Mouse (Mus musculus) right cerebral cortex, postnatal 4 days (tissue): Measurements from ENCODE around the gene Alyref2.
"Not testable (repeated sequence)": the region's sequence is repeated elsewhere in the genome, so short reads cannot be mapped to it uniquely, and the experiment has no call there.

Source experiments
- DNase-seq: peaks from one replicate; pipeline ENCODE4 v3.0.0-alpha.2; 2022

The Alyref2 gene

DNA sequence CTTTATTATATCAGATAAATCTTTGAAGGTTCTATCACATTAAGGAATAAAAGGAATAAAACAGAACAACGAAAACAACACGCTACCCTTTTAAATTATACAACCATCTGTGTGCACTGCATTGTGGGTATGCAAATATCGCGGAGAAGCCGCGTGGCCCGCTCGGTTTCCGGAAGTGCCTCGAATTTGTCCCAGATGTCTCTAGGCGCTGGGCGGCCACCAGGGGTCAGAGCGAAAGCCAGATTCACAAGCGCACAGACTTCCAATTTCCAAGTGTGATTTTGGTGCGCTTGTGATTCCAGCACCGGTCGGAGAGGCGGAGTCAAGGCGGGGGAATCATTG, at the start of gene Alyref2:
Gene Alyref2 (plus strand): TSS at position 229 of the 342 bp plus-strand sequence.
- peak; percentile 92 for DNase-seq

DNA sequence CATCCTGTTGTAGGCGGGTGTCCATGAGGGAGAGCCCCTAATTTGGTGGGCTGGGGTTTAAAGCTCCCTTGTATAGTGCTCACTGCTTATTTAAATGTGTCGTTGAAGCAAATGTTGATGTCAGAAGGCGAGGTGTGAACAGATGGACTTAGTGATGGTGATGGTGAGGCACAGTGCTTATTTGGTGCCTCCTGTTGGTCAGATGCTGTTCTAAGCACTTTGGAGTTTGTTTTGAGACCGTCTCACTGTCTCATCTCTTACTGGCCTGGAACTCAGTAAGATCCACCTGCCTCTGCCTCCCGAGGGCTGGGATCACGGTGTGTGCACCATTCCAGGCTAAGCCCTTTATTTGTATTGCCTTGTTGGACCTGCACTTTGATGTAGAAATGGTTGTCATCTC, 48.4 kb upstream of the Alyref2 start:
- no peak for DNase-seq

DNA sequence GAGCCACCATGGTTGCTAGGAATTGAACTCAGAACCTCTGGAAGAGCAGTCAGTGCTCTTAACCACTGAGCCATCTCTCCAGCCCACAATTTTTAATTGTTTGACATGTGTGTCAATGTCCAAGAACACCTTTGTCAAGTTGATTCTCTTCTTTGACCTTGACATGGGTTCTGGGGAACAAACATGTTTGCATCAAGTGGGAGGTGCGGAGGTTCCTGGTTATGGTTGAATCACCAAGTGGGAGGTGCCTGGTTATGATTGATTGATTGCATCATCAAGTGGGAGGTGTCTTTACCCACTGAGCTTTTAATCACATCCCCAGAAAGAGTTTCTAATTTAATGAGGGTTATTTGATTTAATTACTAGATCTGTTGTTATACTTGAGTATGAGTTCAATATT, 45.7 kb upstream of the Alyref2 start:
- DNase-seq: no peak

- DNase-seq: no peak
Observed at GRCm38 (mm10) chr1:171459791-171460190, 43.5 kb upstream of the Alyref2 start.

DNA sequence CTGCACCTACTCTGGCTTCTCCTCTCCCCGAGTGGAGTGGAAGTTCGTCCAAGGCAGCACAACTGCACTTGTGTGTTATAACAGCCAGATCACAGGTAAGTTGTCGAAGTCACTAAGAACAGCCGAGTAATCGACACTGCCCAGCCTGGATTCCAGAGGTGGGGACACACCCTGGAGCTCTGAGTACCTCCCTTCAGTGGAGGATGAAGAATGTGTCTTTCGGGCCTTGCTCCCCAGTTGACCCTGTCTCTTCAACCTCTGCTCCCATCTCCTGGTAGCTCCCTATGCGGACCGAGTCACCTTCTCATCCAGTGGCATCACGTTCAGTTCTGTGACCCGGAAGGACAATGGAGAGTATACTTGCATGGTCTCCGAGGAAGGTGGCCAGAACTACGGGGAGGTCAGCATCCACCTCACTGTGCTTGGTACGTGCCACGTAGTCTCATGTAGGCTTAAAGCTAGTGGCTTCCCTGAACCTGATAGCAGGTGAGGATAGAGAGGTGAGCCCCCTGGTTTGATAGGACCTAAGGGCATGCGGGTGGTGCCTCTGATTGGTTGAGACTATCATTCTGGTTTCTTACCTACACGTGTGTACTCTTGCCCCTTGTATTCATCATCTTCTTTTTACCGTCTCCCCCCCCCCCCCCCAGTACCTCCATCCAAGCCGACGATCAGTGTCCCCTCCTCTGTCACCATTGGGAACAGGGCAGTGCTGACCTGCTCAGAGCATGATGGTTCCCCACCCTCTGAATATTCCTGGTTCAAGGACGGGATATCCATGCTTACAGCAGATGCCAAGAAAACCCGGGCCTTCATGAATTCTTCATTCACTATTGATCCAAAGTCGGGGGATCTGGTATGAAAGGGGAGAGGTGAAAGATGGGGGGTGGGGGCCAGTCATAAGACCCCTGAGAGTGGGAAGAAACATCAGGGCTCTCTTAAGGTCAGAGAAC, 42.5 kb upstream of the Alyref2 start:
- DNase-seq: no peak

DNA sequence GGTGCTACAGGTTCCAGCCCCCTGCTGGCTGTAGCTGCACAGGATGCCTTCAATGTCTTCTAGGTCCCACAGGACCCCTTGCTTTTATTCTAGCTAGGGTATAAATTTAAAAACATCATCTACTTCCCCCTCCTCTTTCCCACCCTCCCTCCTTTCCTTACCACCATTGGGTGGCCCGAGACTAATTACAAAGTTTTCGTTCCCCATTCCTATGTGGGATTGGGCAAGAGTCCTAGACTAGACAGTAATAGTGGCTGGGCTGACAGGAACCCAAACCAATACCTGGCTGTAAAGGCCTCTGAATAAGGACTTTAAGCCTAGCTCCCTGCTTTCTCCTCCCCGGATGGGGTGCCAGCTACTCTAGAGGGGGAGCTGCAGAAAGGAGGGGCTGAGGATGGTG, 40.1 kb upstream of the Alyref2 start:
- no peak for DNase-seq

GRCm38 (mm10) chr1:171465749-171466412, 37.4 kb upstream of the Alyref2 start:
- DNase-seq: no peak

GRCm38 (mm10) chr1:171466565-171466964, 36.7 kb upstream of the Alyref2 start:
- DNase-seq: no peak

- DNase-seq: no peak
Observed at GRCm38 (mm10) chr1:171469678-171470077, 33.6 kb upstream of the Alyref2 start.

DNA sequence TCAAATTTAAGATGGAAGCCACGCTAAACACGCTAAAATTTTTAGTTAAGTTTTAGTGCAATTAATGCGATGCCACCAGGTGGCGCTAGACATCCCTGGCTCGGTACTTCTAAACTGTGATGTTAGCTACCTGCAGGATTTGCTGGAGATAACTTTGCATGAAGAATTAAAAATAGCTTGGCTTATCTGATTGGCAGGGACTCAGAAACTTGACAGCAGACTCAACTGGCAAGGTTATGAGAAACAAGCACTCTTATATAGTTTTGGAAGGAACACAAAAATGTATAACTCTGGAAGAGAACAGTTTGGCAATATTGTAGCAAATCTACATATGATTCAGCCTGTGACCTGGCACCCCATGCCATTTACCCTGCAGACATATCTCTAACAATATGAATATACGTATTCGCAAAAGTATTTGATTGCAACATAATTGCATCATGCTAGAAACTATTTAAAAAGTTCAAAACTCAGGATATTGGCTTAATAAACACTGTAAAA, 32.9 kb upstream of the Alyref2 start:
- peak; percentile 68 for DNase-seq

GRCm38 (mm10) chr1:171470896-171471295, 32.4 kb upstream of the Alyref2 start:
- no peak for DNase-seq

GRCm38 (mm10) chr1:171471452-171471851, 31.8 kb upstream of the Alyref2 start:
- no peak for DNase-seq

DNA sequence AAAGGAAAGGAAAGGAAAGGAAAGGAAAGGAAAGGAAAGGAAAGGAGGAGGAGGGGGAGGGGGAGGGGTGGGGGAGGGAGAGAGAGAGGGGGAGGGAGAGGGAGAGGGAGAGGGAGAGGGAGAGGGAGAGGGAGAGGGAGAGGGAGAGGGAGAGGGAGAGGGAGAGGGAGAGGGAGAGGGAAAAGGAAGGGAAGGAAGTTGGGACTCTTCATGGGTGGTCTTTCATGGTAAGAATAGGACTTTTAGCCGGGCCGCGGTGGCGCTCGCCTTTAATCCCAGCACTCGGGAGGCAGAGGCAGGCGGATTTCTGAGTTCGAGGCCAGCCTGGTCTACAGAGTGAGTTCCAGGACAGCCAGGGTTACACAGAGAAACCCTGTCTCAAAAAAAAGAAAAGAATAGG, 31.3 kb upstream of the Alyref2 start:
- not testable (repeated sequence) for DNase-seq

DNA sequence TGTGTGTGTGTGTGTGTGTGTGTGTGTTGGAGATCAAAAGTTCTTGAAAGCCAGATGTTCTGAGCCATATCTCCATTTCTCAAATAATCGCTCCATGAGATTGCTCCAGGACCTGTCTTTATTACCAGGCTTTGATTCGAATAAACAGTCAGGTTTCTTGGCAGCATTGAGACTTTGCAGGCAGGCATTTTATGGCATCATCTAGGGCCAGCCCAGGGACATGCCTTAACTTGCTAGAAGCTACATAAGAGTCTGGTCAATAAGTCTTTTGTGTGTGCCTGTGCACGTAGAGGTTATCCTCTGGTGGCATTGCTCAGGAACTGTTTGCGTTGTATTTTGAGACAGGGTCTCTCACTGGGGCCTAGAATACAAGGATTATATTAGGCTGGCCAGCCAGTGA, 29.8 kb upstream of the Alyref2 start:
- DNase-seq: no peak

- no peak for DNase-seq
Observed at GRCm38 (mm10) chr1:171473920-171474640, 29.2 kb upstream of the Alyref2 start.

DNA sequence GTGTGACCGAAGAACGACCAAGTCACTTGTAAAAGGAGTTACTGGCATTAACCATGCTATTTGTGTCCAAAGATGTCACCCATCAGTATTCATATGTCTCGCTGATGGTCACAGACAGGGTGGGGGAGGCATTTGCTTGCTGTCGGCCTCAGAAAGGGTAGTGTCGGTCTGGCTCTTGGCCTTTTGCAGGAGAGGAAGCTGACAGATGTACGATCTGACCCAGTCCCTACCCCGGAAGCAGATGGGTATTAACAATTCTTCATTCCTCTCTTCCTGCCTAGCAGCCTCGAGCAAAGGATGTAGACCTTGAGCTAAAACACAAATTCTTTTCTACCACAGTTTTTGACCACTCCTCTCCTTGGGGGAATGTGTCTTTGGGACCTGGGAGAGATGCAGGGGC, 26.2 kb upstream of the Alyref2 start:
- no peak for DNase-seq

DNA sequence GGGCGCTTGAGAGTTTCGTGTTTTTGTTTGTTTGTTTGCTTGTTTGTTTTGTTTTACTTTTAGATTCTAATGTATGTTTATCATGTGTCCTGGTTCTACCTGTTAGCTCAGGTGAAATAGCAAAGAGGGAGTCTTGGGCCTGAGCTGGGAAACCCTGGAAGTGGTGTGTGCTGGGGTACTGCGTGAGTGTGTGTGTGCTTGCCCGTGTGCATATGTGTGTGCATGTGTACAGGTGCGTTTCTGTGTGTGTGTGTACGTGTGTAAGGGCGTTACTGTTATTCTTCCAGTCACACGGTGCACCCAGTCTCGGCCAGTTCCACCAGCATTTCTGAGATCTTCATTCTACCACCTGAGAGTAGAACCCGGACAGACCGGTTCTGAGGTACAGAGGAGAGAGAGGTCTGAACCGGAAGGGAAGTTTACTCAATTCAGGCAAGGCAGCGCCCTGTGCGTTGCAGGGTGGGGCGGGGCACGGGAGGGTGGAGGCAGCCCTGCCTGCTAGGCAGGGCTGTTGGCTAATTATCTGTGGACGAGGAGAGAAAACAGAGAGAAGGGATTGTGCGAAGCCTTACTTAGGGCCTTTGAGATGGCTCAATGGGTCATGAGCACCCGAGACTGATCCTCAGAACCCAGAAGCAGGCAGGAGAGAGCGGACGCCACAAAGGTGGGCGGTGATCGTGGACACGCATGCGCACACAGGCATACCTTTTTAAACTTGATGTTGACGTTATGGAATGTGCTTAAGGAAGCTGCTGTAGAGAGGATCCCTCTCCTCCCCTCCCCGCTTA, 25.3 kb upstream of the Alyref2 start:
- DNase-seq: no peak

GRCm38 (mm10) chr1:171478968-171479367, 24.3 kb upstream of the Alyref2 start:
- DNase-seq: peak; percentile 72

- no peak for DNase-seq
Observed at GRCm38 (mm10) chr1:171494241-171494640, 9.0 kb upstream of the Alyref2 start.

DNA sequence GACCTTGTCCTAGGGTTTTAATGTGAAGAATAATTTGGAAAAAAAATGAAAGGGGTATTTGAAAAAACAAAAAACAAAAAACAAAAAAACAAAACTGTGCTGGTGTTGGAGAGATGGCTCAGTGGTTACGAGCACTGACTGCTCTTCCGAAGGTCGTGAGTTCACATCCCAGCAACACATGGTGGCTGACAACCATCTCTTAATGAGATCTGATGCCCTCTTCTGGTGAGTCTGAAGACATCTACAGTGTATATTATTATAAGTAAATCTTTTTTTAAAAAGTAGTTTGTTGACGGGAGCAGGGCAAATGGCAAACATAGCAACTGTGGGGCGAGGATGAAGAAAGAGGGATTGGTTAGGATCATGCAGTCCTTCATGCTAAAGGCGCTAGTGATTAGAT, 7.9 kb upstream of the Alyref2 start:
- no peak for DNase-seq

GRCm38 (mm10) chr1:171499856-171500255, 3.4 kb upstream of the Alyref2 start:
- no peak for DNase-seq

DNA sequence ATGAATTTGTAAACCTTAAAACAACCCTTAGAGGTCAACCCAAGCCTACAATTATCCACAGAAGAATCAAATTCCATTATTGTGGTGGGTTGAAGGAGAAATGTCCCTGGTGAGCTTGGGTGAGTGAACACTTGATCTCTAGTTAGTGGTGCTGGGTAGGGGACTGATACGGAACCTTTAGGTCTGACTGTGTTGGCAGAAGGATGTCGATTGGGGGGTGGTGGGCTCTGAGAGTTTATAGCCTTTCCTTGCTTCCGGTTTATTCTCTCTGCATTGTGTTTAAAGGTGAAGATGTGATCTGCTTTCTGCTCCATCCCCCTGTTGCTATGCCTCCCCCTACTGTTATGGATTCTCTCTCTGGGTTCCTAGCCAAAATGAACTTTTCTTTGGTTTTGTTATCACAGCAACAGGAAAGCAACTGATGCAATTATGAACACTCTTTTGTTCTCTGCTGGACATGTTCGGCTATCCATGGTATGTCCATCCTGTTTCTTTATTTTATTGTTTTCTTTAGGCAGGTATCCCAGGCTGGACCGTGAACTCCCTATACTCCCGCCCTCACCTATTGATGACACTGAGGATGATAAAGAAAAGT, 2.2 kb upstream of the Alyref2 start:
- no peak for DNase-seq
